Mouse (Mus musculus): ENCODE measurements around the gene Pard6b. TPM values are rescaled to one million over a fixed set of nuclear protein-coding genes. Genes with fewer than 3 reads are reported as not detected.
A peak's percentile ranks its signal among the peaks of the same experiment; 100 is the strongest.

The Pard6b gene
- polyA plus RNA-seq, 1 experiment from 2014 or later: 7.5 TPM

- WGBS: 73% methylated on average over 10 of the region's 10 CpGs
- no peak for ATAC-seq (ENCODE audit: low FRiP score)
Measured at GRCm38 (mm10) chr2:168085621-168086265, 4.9 kb downstream of the Pard6b start.

GRCm38 (mm10) chr2:168086318-168086717, 5.5 kb downstream of the Pard6b start:
- no peaks in the 10 kb centered on the region for H3K9me3 ChIP-seq
- peaks cover 21% of the 10 kb centered on the region for H3K36me3 ChIP-seq
- no peak for ATAC-seq (ENCODE audit: low FRiP score)
- no peak overlapping the region for H3K4me3 ChIP-seq
- peaks cover 20% of the 10 kb centered on the region for H3K4me1 ChIP-seq (replicated peaks)
- H3K27me3 ChIP-seq: peaks cover 15% of the 10 kb centered on the region
- 81% methylated on average over 6 of the region's 6 CpGs for WGBS
- H3K9ac ChIP-seq: no peak overlapping the region
- no peak overlapping the region for H3K4me2 ChIP-seq
- H3K27ac ChIP-seq: no peak overlapping the region

More at GRCm38 (mm10) chr2:168085621-168086265, 4.9 kb downstream of the Pard6b start:
- Histone ChIP-seq H3K9me3 (no peaks in the 10 kb centered on the region), H3K27ac (no peak overlapping the region), H3K27me3 (peaks cover 15% of the 10 kb centered on the region), H3K4me1 (replicated peaks) (peaks cover 20% of the 10 kb centered on the region), H3K4me3 (no peak overlapping the region), H3K4me2 (no peak overlapping the region), H3K36me3 (peaks cover 18% of the 10 kb centered on the region), H3K9ac (no peak overlapping the region)

GRCm38 (mm10) chr2:168086839-168087238, 6.0 kb downstream of the Pard6b start:
- no peak for ATAC-seq (ENCODE audit: low FRiP score)
- WGBS: 88% methylated on average over 9 of the region's 9 CpGs
- H3K9me3 ChIP-seq: no peaks in the 10 kb centered on the region
- no peak overlapping the region for H3K4me3 ChIP-seq
- H3K27me3 ChIP-seq: peaks cover 15% of the 10 kb centered on the region
- H3K36me3 ChIP-seq: peaks cover 26% of the 10 kb centered on the region
- no peak overlapping the region for H3K27ac ChIP-seq
- H3K9ac ChIP-seq: no peak overlapping the region
- H3K4me2 ChIP-seq: no peak overlapping the region
- H3K4me1 ChIP-seq (replicated peaks): peaks cover 16% of the 10 kb centered on the region

GRCm38 (mm10) chr2:168091560-168091959, 10.8 kb downstream of the Pard6b start:
- H3K27ac ChIP-seq: no peak overlapping the region
- no peaks in the 10 kb centered on the region for H3K27me3 ChIP-seq
- no peak for ATAC-seq (ENCODE audit: low FRiP score)
- H3K9ac ChIP-seq: no peak overlapping the region
- H3K4me1 ChIP-seq (replicated peaks): peaks cover 22% of the 10 kb centered on the region
- no peaks in the 10 kb centered on the region for H3K9me3 ChIP-seq
- peaks cover 33% of the 10 kb centered on the region for H3K36me3 ChIP-seq
- WGBS: 88% methylated on average over 11 of the region's 11 CpGs
- no peak overlapping the region for H3K4me3 ChIP-seq
- H3K4me2 ChIP-seq: no peak overlapping the region

- H3K4me3 ChIP-seq: no peak overlapping the region
- H3K9me3 ChIP-seq: no peaks in the 10 kb centered on the region
- WGBS: 99% methylated on average over 4 of the region's 4 CpGs
- H3K27me3 ChIP-seq: no peaks in the 10 kb centered on the region
- no peak overlapping the region for H3K27ac ChIP-seq
- no peak overlapping the region for H3K9ac ChIP-seq
- peaks cover 26% of the 10 kb centered on the region for H3K36me3 ChIP-seq
- H3K4me2 ChIP-seq: no peak overlapping the region
- no peak for ATAC-seq (ENCODE audit: low FRiP score)
- H3K4me1 ChIP-seq (replicated peaks): peaks cover 21% of the 10 kb centered on the region
Measured at GRCm38 (mm10) chr2:168093077-168093476, 12.3 kb downstream of the Pard6b start.

- Histone ChIP-seq H3K4me1 (replicated peaks) (peaks cover 21% of the 10 kb centered on the region), H3K4me2 (no peak overlapping the region), H3K27me3 (no peaks in the 10 kb centered on the region), H3K9me3 (no peaks in the 10 kb centered on the region), H3K9ac (no peak overlapping the region), H3K36me3 (peaks cover 37% of the 10 kb centered on the region), H3K4me3 (no peak overlapping the region), H3K27ac (peak overlapping the region; percentile 84)
- no peak for ATAC-seq (ENCODE audit: low FRiP score)
- WGBS: 37% methylated on average over 8 of the region's 8 CpGs
Measured at GRCm38 (mm10) chr2:168095077-168095476, 14.3 kb downstream of the Pard6b start.

- Histone ChIP-seq H3K9me3 (no peaks in the 10 kb centered on the region), H3K4me1 (replicated peaks) (peaks cover 21% of the 10 kb centered on the region), H3K27me3 (no peaks in the 10 kb centered on the region), H3K4me3 (no peak overlapping the region), H3K9ac (no peak overlapping the region), H3K27ac (peak overlapping the region; percentile 84; the same call in 1 of the 2 replicates), H3K36me3 (peaks cover 37% of the 10 kb centered on the region), H3K4me2 (no peak overlapping the region)
- ATAC-seq (ENCODE audit: low FRiP score): no peak
- 90% methylated on average over 3 of the region's 3 CpGs for WGBS
Measured at GRCm38 (mm10) chr2:168096487-168096886, 15.7 kb downstream of the Pard6b start.

- 56% methylated on average over 6 of the region's 6 CpGs for WGBS
- Histone ChIP-seq H3K4me1 (replicated peaks) (peaks cover 21% of the 10 kb centered on the region), H3K9ac (no peak overlapping the region), H3K4me3 (no peak overlapping the region), H3K9me3 (no peaks in the 10 kb centered on the region), H3K27me3 (no peaks in the 10 kb centered on the region), H3K27ac (no peak overlapping the region), H3K36me3 (peaks cover 26% of the 10 kb centered on the region), H3K4me2 (no peak overlapping the region)
- ATAC-seq (ENCODE audit: low FRiP score): no peak
Measured at GRCm38 (mm10) chr2:168098040-168098439, 17.2 kb downstream of the Pard6b start.

- Histone ChIP-seq H3K4me2 (no peak overlapping the region), H3K4me1 (replicated peaks) (peaks cover 22% of the 10 kb centered on the region), H3K4me3 (no peak overlapping the region), H3K27me3 (no peaks in the 10 kb centered on the region), H3K9ac (no peak overlapping the region), H3K36me3 (peaks cover 26% of the 10 kb centered on the region), H3K27ac (no peak overlapping the region), H3K9me3 (no peaks in the 10 kb centered on the region)
- WGBS: 86% methylated on average over 13 of the region's 13 CpGs
- no peak for ATAC-seq (ENCODE audit: low FRiP score)
Measured at GRCm38 (mm10) chr2:168100008-168100407, 19.2 kb downstream of the Pard6b start.

GRCm38 (mm10) chr2:168101805-168102204, 21.0 kb downstream of the Pard6b start:
- no peak for ATAC-seq (ENCODE audit: low FRiP score)
- H3K4me3 ChIP-seq: no peak overlapping the region
- H3K36me3 ChIP-seq: peaks cover 26% of the 10 kb centered on the region
- H3K27ac ChIP-seq: no peak overlapping the region
- H3K4me2 ChIP-seq: no peak overlapping the region
- H3K9me3 ChIP-seq: no peaks in the 10 kb centered on the region
- no peak overlapping the region for H3K9ac ChIP-seq
- no peaks in the 10 kb centered on the region for H3K27me3 ChIP-seq
- WGBS: 86% methylated on average over 5 of the region's 5 CpGs
- H3K4me1 ChIP-seq (replicated peaks): peaks cover 13% of the 10 kb centered on the region

GRCm38 (mm10) chr2:168103341-168103740, 22.5 kb downstream of the Pard6b start:
- no peaks in the 10 kb centered on the region for H3K9me3 ChIP-seq
- WGBS: 88% methylated on average over 10 of the region's 10 CpGs
- H3K27ac ChIP-seq: no peak overlapping the region

GRCm38 (mm10) chr2:168104375-168105144, 23.8 kb downstream of the Pard6b start:
- 73% methylated on average over 22 of the region's 22 CpGs for WGBS
- H3K27me3 ChIP-seq: no peaks in the 10 kb centered on the region
- no peak overlapping the region for H3K9ac ChIP-seq
- no peak overlapping the region for H3K4me3 ChIP-seq
- H3K27ac ChIP-seq: no peak overlapping the region
- no peak for ATAC-seq (ENCODE audit: low FRiP score)
- H3K4me1 ChIP-seq (replicated peaks): peaks cover 20% of the 10 kb centered on the region
- H3K4me2 ChIP-seq: no peak overlapping the region
- peaks cover 11% of the 10 kb centered on the region for H3K36me3 ChIP-seq
- H3K9me3 ChIP-seq: no peaks in the 10 kb centered on the region

More at GRCm38 (mm10) chr2:168103341-168103740, 22.5 kb downstream of the Pard6b start:
- ATAC-seq (ENCODE audit: low FRiP score): no peak
- Histone ChIP-seq H3K4me1 (replicated peaks) (peaks cover 20% of the 10 kb centered on the region), H3K36me3 (peaks cover 23% of the 10 kb centered on the region), H3K4me2 (no peak overlapping the region), H3K4me3 (no peak overlapping the region), H3K9ac (no peak overlapping the region), H3K27me3 (no peaks in the 10 kb centered on the region)
